Mouse (Mus musculus) A20 (cell line): Measurements from ENCODE around the gene Ckap4.
"Not testable (repeated sequence)": the region's sequence is repeated elsewhere in the genome, so short reads cannot be mapped to it uniquely, and the experiment has no call there.

Source experiments
- DNase-seq: peaks from one replicate; pipeline ENCODE4 v3.0.0-alpha.2; 2011; ENCODE audit warnings: low read depth, low spot score

Gene Ckap4

DNA sequence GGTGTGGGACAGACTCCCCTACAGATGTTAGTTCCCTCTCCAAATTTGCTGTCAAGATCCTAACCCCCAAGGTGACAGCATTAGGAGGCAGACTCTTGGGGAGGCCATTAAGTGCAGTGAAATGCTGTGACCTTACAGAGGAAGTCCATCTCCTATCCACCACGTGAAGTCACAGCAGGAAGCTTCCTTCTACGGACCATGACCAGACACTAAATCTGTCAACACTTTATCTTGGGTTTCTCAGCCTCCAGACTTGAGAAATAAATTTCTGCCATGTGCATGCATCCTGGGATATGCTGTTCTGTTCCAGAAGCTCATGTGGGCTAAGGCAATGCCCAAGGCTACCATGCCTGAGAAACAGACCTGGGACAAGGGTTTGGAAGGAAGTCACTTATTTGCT is 35.0 kb downstream of the Ckap4 start:
- no peak for DNase-seq

DNA sequence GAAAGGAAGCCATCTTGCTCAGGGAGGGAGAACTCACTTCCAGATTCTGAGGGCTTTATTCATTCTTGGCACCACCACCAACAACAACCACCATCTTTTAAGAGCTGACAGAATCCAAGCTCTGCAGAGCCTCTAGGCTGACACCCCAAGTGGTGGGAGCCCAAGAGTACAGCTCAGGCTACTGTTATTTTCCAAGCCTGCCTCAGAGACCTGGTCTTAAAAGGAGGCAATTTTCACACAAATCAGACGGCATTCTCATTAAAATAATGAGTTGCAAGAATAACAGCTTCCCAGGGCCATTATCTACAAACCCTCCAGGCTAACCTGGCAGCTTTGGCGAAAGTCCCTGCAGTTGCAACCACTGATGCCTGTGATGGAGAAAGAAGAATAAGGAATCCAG is 37.1 kb downstream of the Ckap4 start:
- DNase-seq = no peak

DNA sequence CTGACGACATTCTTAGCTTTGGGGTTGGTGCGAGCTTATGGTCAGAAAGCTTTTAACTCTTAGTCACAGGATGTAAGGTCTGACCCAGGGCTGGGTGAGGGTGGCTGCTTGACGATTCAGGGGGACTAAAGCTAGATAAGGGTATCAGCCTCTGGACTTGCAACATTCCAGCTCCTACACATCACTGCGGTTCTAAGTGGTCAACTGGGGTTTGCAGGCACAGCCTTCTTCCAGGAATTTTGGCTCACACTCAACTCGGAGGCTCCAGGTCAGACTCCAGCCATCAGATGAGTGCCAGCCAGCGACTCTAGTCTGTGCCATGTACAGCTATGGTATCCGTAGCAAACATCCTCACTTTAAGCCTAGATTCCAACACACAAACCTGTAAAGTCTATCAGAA is 39.4 kb downstream of the Ckap4 start:
- DNase-seq = no peak

DNA sequence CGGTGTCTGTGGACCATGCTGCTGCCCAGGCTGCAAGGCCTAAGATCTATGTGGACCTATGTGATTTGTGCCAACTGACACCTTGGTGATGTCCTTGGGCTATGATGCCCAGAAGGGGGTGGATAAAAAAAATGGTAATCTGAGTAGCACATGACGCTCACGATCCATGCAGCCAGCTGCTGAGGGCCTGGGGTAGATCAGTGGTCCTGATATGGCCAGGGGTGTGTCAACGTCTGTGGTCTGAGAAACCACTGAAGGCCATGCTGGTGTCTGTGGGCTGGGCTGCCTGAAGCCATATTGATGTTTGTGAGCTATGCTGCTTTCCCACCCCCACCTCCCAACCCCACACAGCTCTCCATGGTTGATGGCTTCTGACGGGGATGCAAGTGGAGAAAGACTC is 43.7 kb downstream of the Ckap4 start:
- no peak for DNase-seq

DNA sequence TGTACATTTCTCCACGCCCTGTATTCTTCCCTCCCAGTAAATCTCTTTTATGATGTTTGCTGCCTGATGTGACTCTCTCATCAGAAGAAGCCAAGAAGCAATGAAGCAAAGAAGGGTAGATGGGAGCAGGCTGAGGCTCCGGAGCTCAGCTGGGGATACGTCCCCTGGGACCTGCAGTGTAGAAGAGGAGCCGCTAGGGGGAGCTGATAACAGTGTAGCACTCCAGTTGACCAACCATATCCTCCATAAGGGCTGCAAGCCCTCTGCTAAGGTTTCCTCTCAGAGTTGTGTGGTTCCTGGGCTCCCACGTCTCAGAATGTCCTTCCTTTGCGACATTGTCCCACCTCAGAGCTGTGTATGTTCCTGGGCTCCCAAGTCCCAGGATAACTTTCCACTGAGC is 45.5 kb downstream of the Ckap4 start:
- DNase-seq = peak; percentile 66

DNA sequence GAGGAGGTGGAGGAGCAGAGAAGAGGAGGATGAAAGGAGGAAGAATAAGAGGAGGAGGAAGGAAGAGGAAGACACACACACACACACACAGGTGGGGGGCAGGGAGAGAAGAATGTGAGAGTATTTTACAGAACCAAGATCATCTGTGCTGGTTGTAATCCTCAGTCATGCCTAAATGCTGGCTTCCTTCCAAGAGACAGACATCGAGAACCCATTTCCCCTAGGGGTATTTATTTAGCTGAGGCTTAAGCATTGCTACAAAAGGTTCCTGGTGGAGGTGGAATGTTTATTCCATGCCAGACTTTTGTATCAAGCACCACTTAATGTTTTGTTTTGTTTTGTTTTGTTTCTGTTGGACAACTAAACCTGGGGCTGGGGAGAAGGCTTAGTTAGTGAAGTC is 49.2 kb downstream of the Ckap4 start:
- peak; percentile 10 for DNase-seq

DNA sequence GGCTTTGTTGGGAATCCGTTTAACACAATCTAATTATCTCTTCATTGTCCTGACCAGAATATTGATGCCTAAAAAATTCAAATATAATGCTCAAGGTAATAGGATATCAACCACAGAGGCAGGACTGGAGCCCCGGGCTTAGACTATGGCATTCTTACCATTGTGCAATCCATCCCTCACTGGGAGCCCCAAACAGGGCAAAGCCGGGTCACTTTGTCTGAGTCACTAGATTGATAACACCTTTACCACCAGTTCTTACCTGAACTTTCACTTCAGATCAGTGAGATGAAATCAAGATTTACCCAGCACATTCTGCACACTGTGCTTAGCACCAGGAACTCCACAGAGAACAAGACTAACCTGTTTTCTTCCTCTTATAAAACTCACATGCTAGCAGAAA is 50.3 kb downstream of the Ckap4 start:
- DNase-seq = no peak

DNA sequence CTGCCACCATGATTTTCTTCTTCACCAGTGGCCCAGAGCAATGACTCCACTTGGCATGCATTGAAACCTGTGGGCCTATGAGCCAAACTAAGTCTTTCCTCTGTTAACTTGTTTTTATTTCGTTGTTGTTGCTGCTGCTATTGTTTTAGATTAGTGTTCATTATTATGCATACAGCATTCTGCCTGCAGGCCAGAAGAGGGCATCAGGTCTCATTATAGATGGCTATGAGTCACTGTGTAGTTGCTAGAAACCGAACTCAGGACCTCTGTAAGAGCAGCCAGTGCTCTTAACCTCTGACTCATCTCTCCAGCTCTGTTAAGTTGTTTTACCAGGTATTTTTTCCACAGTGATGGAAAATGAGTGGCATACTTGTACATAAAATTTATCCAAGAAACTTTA is 50.8 kb downstream of the Ckap4 start:
- peak; percentile 17 for DNase-seq

DNA sequence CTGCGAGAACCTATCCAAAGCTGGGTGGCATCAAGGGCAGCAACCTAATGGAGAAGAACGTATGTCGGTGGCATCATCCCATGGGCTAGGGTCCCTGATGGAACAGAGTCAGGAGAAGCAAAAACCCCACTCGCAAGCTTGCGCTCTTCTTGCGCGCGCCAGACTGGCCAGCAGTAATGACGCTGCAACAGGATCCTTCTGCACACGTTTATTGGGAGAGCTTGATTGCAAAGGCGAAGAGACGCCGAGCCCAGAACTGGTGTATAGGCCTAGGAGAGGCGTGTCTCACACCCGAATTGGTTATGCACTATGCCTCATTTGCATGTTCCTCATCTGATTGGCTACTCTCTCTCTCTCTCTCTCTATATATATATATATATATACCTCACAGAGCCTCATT is 51.4 kb downstream of the Ckap4 start:
- DNase-seq = not testable (repeated sequence)

DNA sequence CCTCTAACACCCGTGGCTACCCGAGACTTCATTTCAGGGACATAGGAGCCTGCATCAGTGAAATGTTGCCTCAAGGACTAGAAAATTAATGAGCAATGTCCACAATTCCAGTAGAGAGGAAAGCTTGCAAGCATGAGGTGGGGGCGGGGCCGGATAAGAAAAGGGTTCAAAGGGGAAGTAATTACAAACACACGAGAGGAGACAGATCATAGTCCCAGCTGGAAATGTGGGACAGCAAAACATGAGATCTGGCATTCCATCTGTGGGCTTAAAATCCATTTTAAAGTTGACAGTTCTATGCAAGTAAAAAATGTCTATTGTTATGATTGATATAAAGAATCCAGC is 52.6 kb downstream of the Ckap4 start:
- no peak for DNase-seq

DNA sequence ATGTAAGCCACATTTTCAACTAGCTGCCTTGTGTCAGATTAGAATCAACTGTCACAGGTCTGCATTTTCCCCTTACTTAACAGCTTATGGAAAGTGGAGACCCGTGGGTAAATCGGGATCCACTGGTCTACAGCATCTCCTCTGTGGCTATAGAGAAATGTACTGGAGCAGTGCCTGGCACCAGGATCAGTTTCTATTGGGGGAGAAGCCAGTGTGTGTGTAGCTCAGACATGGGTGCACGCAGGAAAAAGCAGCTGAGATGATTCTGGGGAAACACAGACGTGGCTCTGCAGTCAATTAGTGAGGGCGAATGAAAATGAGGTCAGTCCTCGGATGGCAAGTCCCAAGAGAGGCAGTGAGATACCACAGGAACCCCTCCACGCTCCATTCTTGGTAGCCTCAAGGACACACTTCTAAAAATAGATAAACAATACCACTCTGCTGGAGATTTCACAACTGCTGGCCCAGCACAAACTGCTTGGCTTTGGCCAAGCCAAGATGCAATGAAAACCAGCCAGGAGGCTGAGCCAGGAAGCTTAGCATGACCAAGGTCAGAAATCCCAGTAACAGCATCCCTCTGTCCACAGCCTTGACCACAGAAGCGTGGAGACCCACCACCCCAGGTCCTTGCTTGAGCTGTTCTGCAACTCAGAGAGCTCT is 53.1 kb downstream of the Ckap4 start:
- DNase-seq = peak; percentile 9

DNA sequence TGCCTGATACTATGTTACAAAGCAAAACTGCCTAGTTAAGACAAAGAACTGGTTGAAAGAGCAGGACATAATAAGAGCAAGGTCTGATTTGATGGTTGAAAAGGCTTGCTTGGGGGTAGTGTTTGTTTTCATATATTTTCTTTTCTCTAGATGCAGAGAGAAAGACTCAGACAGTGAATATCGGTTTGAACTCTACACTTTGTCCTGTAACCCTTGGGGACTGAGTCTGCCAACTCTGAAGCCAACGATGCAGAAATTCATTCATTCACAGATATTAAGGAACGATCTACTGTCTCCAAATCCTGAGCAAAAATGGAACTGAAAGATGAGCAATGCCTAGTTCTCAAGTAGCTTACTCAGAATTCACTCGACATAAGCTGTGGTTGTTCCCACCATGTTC is 53.7 kb downstream of the Ckap4 start:
- peak; percentile 60 for DNase-seq

DNA sequence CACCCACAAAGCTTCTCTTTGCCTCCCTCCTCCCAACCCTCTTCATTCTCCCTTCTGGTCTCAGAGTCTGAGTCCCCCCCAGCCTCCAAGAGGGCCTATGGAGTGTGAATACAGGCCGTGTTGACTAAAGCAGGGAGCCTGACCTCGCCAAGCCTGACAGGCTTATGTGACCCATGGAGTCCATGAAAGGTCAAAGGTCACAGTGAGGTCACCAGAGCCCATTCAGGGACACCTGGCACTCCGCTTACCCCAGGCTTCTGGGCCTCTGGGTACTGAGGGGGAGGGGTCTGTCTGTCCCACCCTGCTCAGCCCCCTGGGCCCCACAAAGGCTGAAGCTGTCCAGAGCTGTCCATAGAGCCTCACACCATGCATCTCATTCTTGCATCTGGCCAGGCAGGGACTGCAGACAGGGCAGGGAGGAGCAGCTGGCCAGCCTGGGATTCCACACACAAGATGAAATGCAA is 56.2 kb downstream of the Ckap4 start:
- no peak for DNase-seq

DNA sequence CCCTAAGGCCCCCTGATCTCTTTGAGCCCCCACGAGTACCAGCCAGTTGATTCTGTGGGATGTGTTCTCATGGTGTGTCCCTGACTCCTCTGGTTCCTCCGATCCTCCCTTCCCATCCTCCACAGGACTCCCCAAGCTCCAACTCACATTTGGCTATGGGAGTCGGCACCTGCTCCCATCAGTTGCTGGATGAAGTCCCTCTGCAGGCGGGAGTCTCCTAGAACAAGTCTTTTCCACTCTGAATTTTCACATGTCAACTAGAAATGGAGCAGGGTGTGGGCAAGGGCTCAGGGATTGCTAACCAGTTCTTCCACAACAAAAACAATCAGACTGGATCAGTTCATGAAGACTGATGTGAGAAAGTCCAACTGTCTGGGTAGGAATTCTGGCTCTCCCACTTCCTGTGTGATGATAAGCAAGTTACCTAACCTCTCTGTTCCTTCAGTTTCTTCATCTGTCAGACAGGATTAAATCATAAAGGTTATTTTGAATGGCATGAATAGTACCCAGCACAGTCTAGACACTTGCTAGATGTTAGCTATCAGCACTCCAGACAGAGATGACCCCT is 56.7 kb downstream of the Ckap4 start:
- no peak for DNase-seq
